Mouse (Mus musculus) heart, adult 2 months (tissue): ENCODE measurements around the gene Arel1. TPM values are rescaled to one million over a fixed set of nuclear protein-coding genes. Genes with fewer than 3 reads are reported as not detected.
A peak's percentile ranks its signal among the peaks of the same experiment; 100 is the strongest.

Source experiments
- DNase-seq, 2 experiments: peaks; one replicate each; pipeline ENCODE4 v3.0.0; 2021
- H3K27ac ChIP-seq: fragments of 200-600 bp; 2 replicates; pipeline ENCODE4 v1.8.1; 2022
- H3K27me3 ChIP-seq: fragments of 200-500 bp; 2 replicates; pipeline ENCODE4 v1.6.1; 2012; ENCODE audit warnings: mild to moderate bottlenecking, low read length, inconsistent platforms, mixed read lengths; ENCODE audit not compliant: control insufficient read depth, insufficient read depth
- H3K36me3 ChIP-seq: fragments of 200-500 bp; 2 replicates; pipeline ENCODE4 v1.6.1; 2012; ENCODE audit warnings: low read length, inconsistent platforms; ENCODE audit not compliant: control insufficient read depth, insufficient read depth
- H3K4me1 ChIP-seq: fragments of 200-500 bp; 2 replicates; pipeline ENCODE4 v1.6.1; 2011; ENCODE audit warnings: low read length; ENCODE audit not compliant: control insufficient read depth, insufficient read depth
- H3K4me3 ChIP-seq: fragments of 200-600 bp; 2 replicates; pipeline ENCODE4 v1.8.1; 2022
- H3K79me2 ChIP-seq: fragments of 200-500 bp; replicated peaks from 2 replicates; pipeline ENCODE4 v1.6.1; 2012; ENCODE audit warnings: mild to moderate bottlenecking, inconsistent platforms, low read length, moderate library complexity, mixed read lengths; ENCODE audit not compliant: control insufficient read depth, insufficient read depth
- H3K9ac ChIP-seq: fragments of 200-500 bp; 2 replicates; pipeline ENCODE4 v1.6.1; 2012; ENCODE audit warnings: low read depth, mild to moderate bottlenecking, control low read depth, inconsistent platforms, low read length, mixed read lengths
- CTCF ChIP-seq: fragments of 200-600 bp; IDR thresholded peaks from 2 replicates; pipeline ENCODE4 v1.8.1; 2022; ENCODE audit warnings: antibody characterized with exemption, mild to moderate bottlenecking, moderate library complexity
- EP300 ChIP-seq: fragments of 200-500 bp; IDR thresholded peaks from 2 replicates; pipeline ENCODE4 v1.6.1; 2011; ENCODE audit warnings: low read depth, low read length, control low read depth; ENCODE audit not compliant: insufficient read depth
- POLR2A ChIP-seq: fragments of 200-500 bp; IDR thresholded peaks from 2 replicates; pipeline ENCODE4 v1.6.1; 2011; ENCODE audit warnings: mild to moderate bottlenecking, low read depth, low read length, control low read depth; ENCODE audit not compliant: insufficient read depth
- WGBS: fragments of 180-500 bp; shearing (Covaris S2); methylation state at CpG from one replicate; pipeline ENCODE4 v1.1.7; 2018; 5-methylcytosine and 5-hydroxymethylcytosine counted together
- intact Hi-C: fragments of 180-260 bp; cut with DNase I; formaldehyde crosslinking; loops from one replicate; pipeline ENCODE4 v1.15.1; 2025
- polyA plus RNA-seq: library from polyadenylated mRNA; depleted of rRNA; stranded (reverse); fragments of >200 nt; gene quantifications from 2 replicates; pipeline ENCODE4 v1.2.3, GENCODE M21; 2012
- total RNA-seq, 2 experiments: library from RNA; stranded (reverse); gene quantifications; 2 replicates each; pipeline ENCODE4 v1.2.3; 2021

Gene Arel1
- total and polyA plus RNA-seq, 3 experiments, result 29.5 to 45.2 (median 34.9) TPM

- H3K4me1 ChIP-seq, result peaks cover 9% of the 10 kb centered on the region; the same call in 1 of the 2 replicates
- H3K27me3 ChIP-seq, result no peaks in the 10 kb centered on the region
- no peak for DNase-seq
- peak overlapping the region; percentile 57 for H3K27ac ChIP-seq
- 52% methylated on average over 9 of the region's 9 CpGs for WGBS
- no peak for TF ChIP-seq EP300
- no peak for TF ChIP-seq POLR2A
- no peak overlapping the region for H3K4me3 ChIP-seq
- intact Hi-C loops, result no loop called here
- H3K9ac ChIP-seq, result no peak overlapping the region
- H3K36me3 ChIP-seq, result peaks cover 18% of the 10 kb centered on the region
- no peaks in the 10 kb centered on the region for H3K79me2 ChIP-seq
Observed at GRCm38 (mm10) chr12:84944813-84945553, 25.7 kb downstream of the Arel1 start.

- Histone ChIP-seq H3K4me3 (no peak overlapping the region), H3K9ac (no peak overlapping the region), H3K4me1 (peaks cover 5% of the 10 kb centered on the region), H3K79me2 (no peaks in the 10 kb centered on the region), H3K27me3 (no peaks in the 10 kb centered on the region), H3K27ac (peak overlapping the region; percentile 57), H3K36me3 (peaks cover 20% of the 10 kb centered on the region)
- TF ChIP-seq CTCF (no peak), POLR2A (no peak), EP300 (no peak)
- intact Hi-C loops, result no loop called here
- 53% methylated on average over 4 of the region's 4 CpGs for WGBS
- DNase-seq, result no peak
Observed at GRCm38 (mm10) chr12:84944150-84944812, 26.4 kb downstream of the Arel1 start.

DNA sequence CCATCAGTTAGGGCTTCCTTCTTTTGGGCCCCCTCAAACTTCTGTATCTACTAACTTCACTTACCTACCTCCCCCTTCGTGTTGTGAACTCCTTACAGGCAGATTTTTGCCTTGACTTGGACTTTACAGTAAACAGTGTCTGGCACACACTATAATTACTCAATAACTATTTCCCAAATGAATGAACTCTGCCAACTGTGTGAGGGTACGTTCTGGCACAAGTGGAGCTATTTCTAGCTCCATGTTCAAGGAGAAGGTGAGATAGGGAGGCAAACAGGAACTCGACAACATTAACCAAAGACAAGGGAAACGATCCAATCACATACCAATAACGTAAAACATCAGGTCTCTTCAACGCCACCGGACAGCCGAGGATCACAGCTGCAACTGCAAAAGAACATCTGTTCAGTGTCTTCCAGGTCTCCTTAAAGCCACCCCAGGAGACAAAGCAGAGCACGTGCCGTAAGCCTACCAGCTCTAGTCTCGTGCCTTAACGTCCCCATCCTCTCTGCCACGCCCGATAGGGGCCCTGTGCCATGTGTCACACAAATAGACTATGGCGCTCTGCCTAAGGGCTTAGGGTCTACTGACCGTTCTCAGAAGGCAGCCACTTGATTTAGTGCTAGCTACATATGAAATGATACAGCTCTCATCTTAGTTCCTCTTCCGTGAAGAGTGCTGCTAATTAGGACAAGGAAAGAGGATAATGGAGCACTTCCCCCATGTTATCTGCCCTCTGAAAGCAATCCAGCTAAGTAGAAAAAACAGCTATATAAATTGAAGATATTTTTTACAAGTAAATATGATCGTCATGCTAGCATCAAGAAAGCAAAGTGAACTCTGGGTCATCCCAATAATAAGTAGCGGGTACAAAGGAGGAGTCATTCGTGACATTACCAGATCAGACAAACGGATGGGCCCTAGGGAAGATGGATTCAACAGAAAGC, 27.4 kb downstream of the Arel1 start:
- TF ChIP-seq EP300 (0 out of 2 replicates have a peak, but pooled peaks have one; percentile 27), POLR2A (no peak), CTCF (no peak)
- Histone ChIP-seq H3K27me3 (no peaks in the 10 kb centered on the region), H3K36me3 (peaks cover 27% of the 10 kb centered on the region), H3K79me2 (no peaks in the 10 kb centered on the region), H3K9ac (peak overlapping the region; percentile 34; the same call in 1 of the 2 replicates), H3K27ac (peak overlapping the region; percentile 57), H3K4me3 (no peak overlapping the region), H3K4me1 (peaks cover 7% of the 10 kb centered on the region)
- intact Hi-C loops, result no loop called here
- peak; percentile 56 for DNase-seq
- WGBS, result 65% methylated on average over 21 of the region's 21 CpGs

DNA sequence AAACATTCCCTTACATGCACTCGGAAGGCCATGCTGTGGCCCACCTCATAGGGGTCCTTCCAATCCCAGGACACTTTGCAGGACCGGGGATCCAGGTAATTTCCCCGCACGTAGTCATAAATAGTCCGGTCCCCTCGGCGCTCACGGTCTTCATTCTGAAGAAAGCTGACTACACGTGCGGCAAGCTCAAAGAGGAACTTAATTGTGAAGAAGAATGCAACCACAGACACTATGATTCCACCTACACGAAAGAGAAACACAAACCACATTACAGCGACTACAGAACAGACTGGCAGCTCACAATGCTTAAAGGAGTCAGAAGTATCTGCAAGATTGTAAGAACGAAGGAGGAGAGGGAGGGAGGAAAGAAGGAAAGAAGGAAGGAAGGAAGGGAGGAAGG, 29.0 kb downstream of the Arel1 start:
- Histone ChIP-seq H3K36me3 (peaks cover 21% of the 10 kb centered on the region), H3K27me3 (no peaks in the 10 kb centered on the region), H3K9ac (no peak overlapping the region), H3K79me2 (no peaks in the 10 kb centered on the region), H3K27ac (no peak overlapping the region), H3K4me3 (no peak overlapping the region), H3K4me1 (peaks cover 7% of the 10 kb centered on the region)
- intact Hi-C loops, result no loop called here
- no peak for TF ChIP-seq POLR2A
- TF ChIP-seq EP300, result no peak
- no peak for TF ChIP-seq CTCF
- 87% methylated on average over 13 of the region's 13 CpGs for WGBS
- DNase-seq, result no peak

- DNase-seq, result no peak
- no peak overlapping the region for H3K9ac ChIP-seq
- no peaks in the 10 kb centered on the region for H3K27me3 ChIP-seq
- H3K27ac ChIP-seq, result no peak overlapping the region
- no peak overlapping the region for H3K4me3 ChIP-seq
- H3K36me3 ChIP-seq, result peaks cover 21% of the 10 kb centered on the region
- no peak for TF ChIP-seq POLR2A
- TF ChIP-seq EP300, result no peak
- no peak for TF ChIP-seq CTCF
- H3K4me1 ChIP-seq, result peaks cover 7% of the 10 kb centered on the region
- WGBS, result 92% methylated on average over 7 of the region's 7 CpGs
- no peaks in the 10 kb centered on the region for H3K79me2 ChIP-seq
- intact Hi-C loops, result no loop called here
Observed at GRCm38 (mm10) chr12:84940343-84940742, 30.4 kb downstream of the Arel1 start.
